Mouse (Mus musculus) kidney, postnatal 10 days (tissue): Measurements from ENCODE around the gene Aqp5.
A peak's percentile ranks its signal among the peaks of the same experiment; 100 is the strongest.

ENCODE experiments used
- DNase-seq: peaks from one replicate; pipeline ENCODE4 v3.0.0; 2021; ENCODE audit warnings: mixed read lengths

Aqp5 gene

DNA sequence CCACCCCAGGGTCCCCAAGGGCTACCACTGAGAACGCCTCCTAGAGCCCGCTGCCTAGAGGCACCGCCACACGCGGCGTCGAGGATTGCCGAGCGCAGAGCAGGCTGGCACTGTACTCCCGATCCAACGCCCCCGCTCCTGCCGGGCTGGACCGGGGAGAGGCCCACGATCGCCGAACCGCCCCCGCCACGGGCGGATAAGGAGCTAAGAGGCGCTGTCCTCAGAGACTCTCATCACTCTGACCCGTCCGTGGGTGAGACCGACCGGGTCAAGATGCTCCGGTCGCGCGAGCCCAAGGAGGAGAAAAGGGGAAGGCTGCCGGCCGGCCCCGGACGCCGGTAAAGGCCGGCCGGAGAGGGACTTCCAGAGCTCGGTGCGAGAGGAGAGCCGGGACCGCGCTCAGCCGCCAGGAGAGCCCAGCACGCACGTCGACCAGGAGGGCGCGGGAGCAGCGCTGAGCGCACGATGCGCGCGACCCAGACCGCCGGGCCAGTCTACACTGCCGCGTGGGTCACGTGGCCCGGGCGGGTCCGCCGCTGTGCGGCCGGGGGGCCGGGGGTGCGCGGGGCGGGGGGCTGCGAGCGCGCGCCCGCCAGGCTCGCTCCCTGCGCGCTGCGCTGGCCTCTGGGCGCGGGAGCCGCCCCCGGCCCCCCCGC is at the start of gene Aqp5:
Aqp5 (plus strand) TSS at position 354 of the 656 bp plus-strand sequence.
- DNase-seq = peak; percentile 51

- DNase-seq = no peak
These were observed 46.5 kb upstream of the Aqp5 start for GRCm38 (mm10) chr15:99544047-99544446.

- no peak for DNase-seq
These were observed 44.0 kb upstream of the Aqp5 start for GRCm38 (mm10) chr15:99546596-99546995.

- no peak for DNase-seq
These were observed 42.9 kb upstream of the Aqp5 start for GRCm38 (mm10) chr15:99547732-99548131.

DNA sequence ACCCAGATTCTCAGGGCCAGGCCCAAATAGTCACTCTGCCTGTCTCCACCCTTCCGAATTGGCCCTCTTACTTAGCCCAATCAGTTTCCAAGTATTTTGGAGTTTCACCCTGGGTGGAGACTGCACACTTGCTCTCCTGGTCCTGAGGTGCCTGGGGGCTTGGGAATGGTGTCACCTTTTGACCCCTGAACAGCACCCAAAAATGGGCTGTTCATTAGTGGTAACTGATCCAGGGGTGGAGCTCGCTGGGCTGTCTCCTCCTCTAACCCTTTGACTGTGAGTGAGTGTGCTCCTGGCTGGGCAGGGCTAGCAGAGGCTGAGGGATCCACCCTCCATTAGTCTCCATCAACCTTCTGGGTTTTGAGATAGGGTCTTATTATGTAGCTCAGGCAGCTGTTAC is 40.7 kb upstream of the Aqp5 start:
- no peak for DNase-seq

- no peak for DNase-seq
These were observed 36.8 kb upstream of the Aqp5 start for GRCm38 (mm10) chr15:99553767-99554166.

- no peak for DNase-seq
These were observed 31.6 kb upstream of the Aqp5 start for GRCm38 (mm10) chr15:99558947-99559346.

DNA sequence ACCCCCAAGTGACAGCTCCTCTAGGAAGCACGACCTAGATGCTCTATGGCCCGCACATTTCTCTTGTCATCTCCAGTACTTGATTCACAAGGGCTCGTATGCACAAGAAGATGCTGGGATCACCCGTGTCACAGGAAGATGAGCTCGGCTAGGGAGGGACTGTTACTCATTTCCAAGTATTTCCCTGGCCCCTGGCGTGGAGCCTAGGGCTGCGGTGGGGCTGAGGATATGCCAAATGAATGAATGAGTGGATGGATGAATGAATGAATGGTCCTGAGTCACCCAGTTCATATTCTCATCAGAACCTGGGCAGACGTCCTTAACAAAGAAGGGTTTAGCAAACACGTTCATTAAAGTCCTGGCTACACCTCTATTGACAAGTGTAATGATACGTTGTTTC is 30.3 kb upstream of the Aqp5 start:
- no peak for DNase-seq

GRCm38 (mm10) chr15:99567371-99567770 is 23.2 kb upstream of the Aqp5 start:
- DNase-seq = no peak

GRCm38 (mm10) chr15:99568682-99569081 is 21.9 kb upstream of the Aqp5 start:
- DNase-seq = no peak

- no peak for DNase-seq
These were observed 21.5 kb upstream of the Aqp5 start for GRCm38 (mm10) chr15:99569123-99569522.

- peak; percentile 29 for DNase-seq
These were observed 11.6 kb upstream of the Aqp5 start, which contains the start of gene Aqp2 for GRCm38 (mm10) chr15:99578802-99579485. TSS of gene Aqp2 (plus strand) at chr15:99579055.

GRCm38 (mm10) chr15:99583463-99584344 is 6.9 kb upstream of the Aqp5 start:
- peak; percentile 65 for DNase-seq

DNA sequence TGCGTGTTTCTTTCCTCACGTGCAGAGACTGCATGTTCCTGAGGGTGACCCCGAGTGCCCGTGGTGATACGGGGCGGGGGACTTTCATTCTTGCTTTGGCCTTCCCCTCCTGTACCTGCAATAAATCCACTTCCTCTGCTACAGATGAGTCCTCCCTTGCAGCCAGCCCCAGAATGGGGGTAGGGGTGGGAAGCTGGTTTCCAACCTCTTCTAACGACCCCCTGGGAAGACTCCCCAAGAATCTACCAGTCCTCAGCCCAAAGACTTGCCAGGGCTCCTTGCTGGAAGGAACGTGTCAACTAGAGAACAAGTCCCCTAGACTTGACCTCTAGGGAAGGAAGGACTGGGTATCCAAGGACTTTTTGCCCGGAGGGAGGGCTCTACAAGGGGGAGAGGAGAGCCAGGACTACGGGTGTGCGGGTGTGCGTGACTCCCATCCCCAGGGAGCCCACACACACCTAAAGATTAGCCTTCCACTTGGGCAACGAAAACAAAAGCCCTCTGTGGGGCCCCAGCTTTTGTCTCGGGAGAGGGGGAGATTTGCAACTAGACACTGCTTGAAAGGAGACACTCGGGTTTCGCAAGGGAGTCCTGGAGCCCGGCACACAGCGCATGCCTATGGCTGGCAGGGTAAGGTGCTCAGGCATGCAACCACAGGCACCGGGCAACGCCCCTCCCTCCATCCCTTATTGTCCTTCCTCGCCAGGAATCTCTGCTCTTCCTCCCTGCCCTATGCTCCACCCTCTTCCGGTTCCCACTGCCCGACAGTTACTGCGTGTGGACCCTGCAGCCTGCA is 6.0 kb upstream of the Aqp5 start:
- peak; percentile 34 for DNase-seq

DNA sequence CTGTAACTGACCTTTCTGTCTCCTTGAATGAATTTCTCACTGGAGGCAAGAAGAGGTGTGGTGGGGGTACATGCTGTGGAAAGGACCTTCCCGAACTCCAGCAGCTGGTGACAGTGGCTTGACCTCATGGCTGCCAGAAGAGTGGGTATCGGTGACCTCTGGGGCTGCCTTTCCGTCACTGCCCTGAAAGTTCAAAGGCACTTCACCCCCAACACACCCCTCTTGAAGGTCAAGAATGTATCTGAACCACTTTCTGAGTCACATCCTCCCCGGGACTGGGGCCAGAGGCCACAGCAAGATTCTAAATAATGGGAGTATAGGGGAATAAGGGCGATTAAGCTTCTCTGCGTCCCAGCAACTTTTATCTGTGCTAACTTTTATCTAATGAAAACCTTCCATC is 4.8 kb upstream of the Aqp5 start:
- DNase-seq = no peak

- peak; percentile 5 for DNase-seq
These were observed 4.1 kb upstream of the Aqp5 start for GRCm38 (mm10) chr15:99586525-99586924.

- DNase-seq = peak; percentile 8
These were observed 1.3 kb upstream of the Aqp5 start for GRCm38 (mm10) chr15:99589237-99589636.

DNA sequence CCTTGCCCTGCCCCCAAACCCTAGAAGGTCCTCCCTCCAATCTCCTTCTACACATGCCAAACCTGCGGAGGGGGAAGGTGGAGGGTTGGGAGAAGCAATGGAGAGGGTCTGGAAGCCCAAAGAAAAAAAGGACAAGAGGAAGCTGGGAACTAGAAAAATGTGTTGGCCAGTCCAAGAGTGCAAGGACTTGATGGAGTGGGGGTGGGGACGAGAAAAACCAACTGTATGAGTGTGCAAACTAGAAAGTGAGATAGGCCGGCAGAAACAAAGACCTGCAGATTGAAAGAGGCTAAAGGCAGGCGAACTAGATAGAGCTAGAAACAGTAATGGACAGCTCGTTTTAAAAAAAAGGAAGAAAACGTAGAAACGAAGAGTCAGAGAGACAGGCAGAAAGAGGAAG is 878 bp upstream of the Aqp5 start:
- DNase-seq = peak; percentile 4

DNA sequence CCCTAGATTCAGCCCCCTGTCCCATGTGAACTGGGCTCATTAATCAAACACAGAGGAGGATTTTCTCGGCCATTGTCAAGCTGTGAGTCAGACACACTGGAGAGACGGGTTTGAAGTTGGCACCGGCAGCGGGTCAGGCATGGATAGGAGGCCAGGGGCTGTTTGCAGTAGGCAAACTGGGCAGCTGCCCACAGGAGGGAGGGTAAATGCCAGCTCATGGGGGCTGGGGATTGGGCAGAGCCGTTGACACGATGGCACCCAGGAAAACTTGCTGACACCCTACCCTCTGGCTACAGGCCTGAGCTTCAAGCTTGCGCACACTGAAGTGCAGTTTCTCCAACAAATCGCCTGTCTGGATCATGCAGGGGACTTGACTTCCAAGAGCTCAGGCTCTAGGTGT is 1.6 kb downstream of the Aqp5 start:
- peak; percentile 10 for DNase-seq

DNA sequence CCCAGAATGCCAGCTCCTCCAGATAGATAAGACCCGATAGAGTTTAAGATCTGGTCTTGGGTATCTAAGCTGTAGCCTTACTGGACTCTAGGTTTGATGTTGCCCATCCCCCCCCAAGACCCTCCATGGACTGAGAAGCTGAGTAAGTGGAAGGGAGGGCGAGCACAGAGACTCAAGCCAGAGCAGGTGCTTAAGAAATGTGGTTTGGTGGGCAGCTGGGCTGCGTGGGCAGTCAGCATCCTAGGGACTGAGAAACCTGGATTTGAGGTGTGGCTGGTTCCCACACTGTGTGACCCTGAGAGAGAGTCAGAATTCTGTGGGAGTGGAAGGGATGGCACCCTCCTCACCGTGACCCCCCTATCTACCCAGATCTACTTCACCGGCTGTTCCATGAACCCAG is 2.3 kb downstream of the Aqp5 start:
- DNase-seq = no peak

DNA sequence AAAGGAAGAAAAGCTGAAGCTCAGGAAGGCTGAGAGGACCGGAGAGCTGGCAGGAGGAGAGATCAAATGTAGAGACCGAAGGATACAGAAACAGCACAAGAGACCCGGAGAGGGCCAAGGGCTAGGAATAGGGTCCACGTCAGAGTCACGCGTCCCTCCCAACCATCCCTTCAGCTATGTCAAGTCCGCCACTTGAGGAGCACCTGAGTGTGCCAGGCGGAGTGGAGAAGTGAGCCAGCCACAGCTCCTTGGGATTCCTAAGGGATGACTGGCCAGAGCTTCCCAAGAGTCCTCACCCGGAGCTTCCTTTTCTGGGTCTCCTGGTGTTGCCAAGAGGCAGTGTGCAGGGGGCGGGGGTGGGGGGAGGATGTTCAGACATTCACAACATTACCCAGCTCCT is 4.4 kb downstream of the Aqp5 start:
- no peak for DNase-seq

GRCm38 (mm10) chr15:99596056-99596687 is 5.6 kb downstream of the Aqp5 start:
- peak; percentile 89 for DNase-seq
